Mouse (Mus musculus) ES-E14 (cell line): Measurements from ENCODE around the gene Adpgk.

Source experiments
- CHD2 ChIP-seq: IDR thresholded peaks from 2 replicates; pipeline ENCODE4 v1.6.1; 2014; ENCODE audit warnings: mild to moderate bottlenecking, low read depth, low read length, inconsistent platforms
- HCFC1 ChIP-seq: IDR thresholded peaks from 2 replicates; pipeline ENCODE4 v1.6.1; 2012; ENCODE audit warnings: low read length, inconsistent platforms, borderline replicate concordance; ENCODE audit not compliant: insufficient read depth
- MAFK ChIP-seq: IDR thresholded peaks from 2 replicates; pipeline ENCODE4 v1.6.1; 2014; ENCODE audit warnings: mild to moderate bottlenecking, low read depth, low read length, inconsistent platforms; ENCODE audit not compliant: insufficient read depth
- ZC3H11A ChIP-seq: IDR thresholded peaks from 2 replicates; pipeline ENCODE4 v1.6.1; 2012; ENCODE audit warnings: low read depth, mild to moderate bottlenecking, inconsistent platforms, low read length, borderline replicate concordance
- ZNF384 ChIP-seq: IDR thresholded peaks from 2 replicates; pipeline ENCODE4 v1.6.1; 2012; ENCODE audit warnings: low read depth, low read length, inconsistent platforms

- no peak for TF ChIP-seq MAFK
- no peak for TF ChIP-seq ZNF384
- no peak for TF ChIP-seq ZC3H11A
- TF ChIP-seq HCFC1: no peak
- no peak for TF ChIP-seq CHD2
Measured at GRCm38 (mm10) chr9:59285614-59286013, 5.7 kb upstream of the Adpgk start.
